Mouse (Mus musculus) ES-Bruce4 (cell line): Measurements from ENCODE around the gene Bsn.

Source experiments
- CTCF ChIP-seq: IDR thresholded peaks from one replicate; pipeline ENCODE4 v1.8.1; 2011; ENCODE audit warnings: low read depth, low read length
- EP300 ChIP-seq: IDR thresholded peaks from 2 replicates; pipeline ENCODE4 v1.6.1; 2011; ENCODE audit warnings: low read depth, low read length; ENCODE audit not compliant: insufficient read depth
- POLR2A ChIP-seq: IDR thresholded peaks from one replicate; pipeline ENCODE4 v1.8.1; 2011; ENCODE audit warnings: low read length; ENCODE audit not compliant: insufficient read depth

DNA sequence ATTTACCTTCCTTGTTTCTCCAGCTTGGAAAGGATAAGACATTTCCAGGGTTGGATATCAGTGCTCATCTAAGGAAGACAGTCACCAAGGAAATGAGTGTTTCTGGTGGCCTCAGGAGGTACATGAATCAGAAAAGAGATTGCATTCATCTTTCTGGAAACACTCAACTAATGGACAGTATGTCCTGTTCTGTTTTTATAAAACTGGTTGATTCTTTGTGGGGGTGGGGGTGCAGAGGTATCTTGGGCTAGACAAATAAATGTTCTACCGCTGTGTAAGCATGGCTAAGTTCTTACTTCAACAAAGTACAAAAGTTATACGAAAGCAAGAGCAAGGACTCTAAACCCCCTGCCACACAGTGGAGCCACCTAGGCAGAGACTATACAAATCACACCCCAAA is 42.7 kb upstream of the Bsn start:
- TF ChIP-seq POLR2A (no peak), CTCF (no peak), EP300 (no peak)
